Mouse (Mus musculus): Measurements from ENCODE around the gene Gm20388. TPM values are rescaled to one million over a fixed set of nuclear protein-coding genes. Genes with fewer than 3 reads are reported as not detected.

The Gm20388 gene
- total and polyA plus RNA-seq, 3 experiments: 0.02 to 0.05 TPM; not detected in 1

GRCm38 (mm10) chr8:121030496-121031040 lies 1119.9 kb downstream of the Gm20388 start:
- Histone ChIP-seq H3K27me3 (ENCODE audit: insufficient read depth, low read length) (no peaks in the 10 kb centered on the region), H3K4me3 (ENCODE audit: low read depth, low read length) (no peak overlapping the region), H3K9me3 (replicated peaks) (peaks cover 89% of the 10 kb centered on the region), H3K36me3 (replicated peaks) (no peaks in the 10 kb centered on the region), H3K4me1 (ENCODE audit: insufficient read depth, low read depth, low read length) (no peaks in the 10 kb centered on the region)
- DNase-seq (ENCODE audit: low spot score): no peak
- no peak for TF ChIP-seq GATA1 (IDR thresholded peaks at IDR 0.05; ENCODE audit: borderline replicate concordance, low read length)
- TF ChIP-seq POLR2AphosphoS5 (IDR thresholded peaks at IDR 0.05; ENCODE audit: insufficient replicate concordance, low read depth, low read length): no peak
- no peak for TF ChIP-seq TAL1 (conservative IDR thresholded peaks at IDR 0.05; ENCODE audit: low read depth, low read length)
- no peak for TF ChIP-seq CTCF (IDR thresholded peaks at IDR 0.05; ENCODE audit: low read depth, low read length)
- no peak for TF ChIP-seq GATA2 (IDR thresholded peaks at IDR 0.05; ENCODE audit: borderline replicate concordance, low read depth, low read length)
- no peak for ATAC-seq (ENCODE audit: extremely low read depth, insufficient number of reproducible peaks, low FRiP score, poor library complexity, severe bottlenecking)

- H3K4me1 ChIP-seq (ENCODE audit: insufficient read depth, low read depth, low read length): no peaks in the 10 kb centered on the region
- no peaks in the 10 kb centered on the region for H3K36me3 ChIP-seq (replicated peaks)
- TF ChIP-seq GATA2 (IDR thresholded peaks at IDR 0.05; ENCODE audit: borderline replicate concordance, low read depth, low read length) (no peak), TAL1 (conservative IDR thresholded peaks at IDR 0.05; ENCODE audit: low read depth, low read length) (no peak), POLR2AphosphoS5 (IDR thresholded peaks at IDR 0.05; ENCODE audit: insufficient replicate concordance, low read depth, low read length) (no peak), GATA1 (IDR thresholded peaks at IDR 0.05; ENCODE audit: borderline replicate concordance, low read length) (no peak), CTCF (IDR thresholded peaks at IDR 0.05; ENCODE audit: low read depth, low read length) (no peak)
- no peaks in the 10 kb centered on the region for H3K27me3 ChIP-seq (ENCODE audit: insufficient read depth, low read length)
- H3K4me3 ChIP-seq (ENCODE audit: low read depth, low read length): no peak overlapping the region
- peaks cover 88% of the 10 kb centered on the region for H3K9me3 ChIP-seq (replicated peaks)
- ATAC-seq (ENCODE audit: extremely low read depth, insufficient number of reproducible peaks, low FRiP score, poor library complexity, severe bottlenecking) (no peak), DNase-seq (ENCODE audit: low spot score) (no peak)
These were observed 1122.8 kb downstream of the Gm20388 start for GRCm38 (mm10) chr8:121033299-121034013.

- ATAC-seq (ENCODE audit: extremely low read depth, insufficient number of reproducible peaks, low FRiP score, poor library complexity, severe bottlenecking) (no peak), DNase-seq (ENCODE audit: low spot score) (no peak)
- no peak for TF ChIP-seq GATA2 (IDR thresholded peaks at IDR 0.05; ENCODE audit: borderline replicate concordance, low read depth, low read length)
- no peak for TF ChIP-seq POLR2AphosphoS5 (IDR thresholded peaks at IDR 0.05; ENCODE audit: insufficient replicate concordance, low read depth, low read length)
- TF ChIP-seq TAL1 (conservative IDR thresholded peaks at IDR 0.05; ENCODE audit: low read depth, low read length): no peak
- no peak for TF ChIP-seq GATA1 (IDR thresholded peaks at IDR 0.05; ENCODE audit: borderline replicate concordance, low read length)
- TF ChIP-seq CTCF (IDR thresholded peaks at IDR 0.05; ENCODE audit: low read depth, low read length): no peak
- Histone ChIP-seq H3K36me3 (replicated peaks) (no peaks in the 10 kb centered on the region), H3K4me1 (ENCODE audit: insufficient read depth, low read depth, low read length) (no peaks in the 10 kb centered on the region), H3K4me3 (ENCODE audit: low read depth, low read length) (no peak overlapping the region), H3K27me3 (ENCODE audit: insufficient read depth, low read length) (no peaks in the 10 kb centered on the region), H3K9me3 (replicated peaks) (peaks cover 95% of the 10 kb centered on the region)
These were observed 1125.0 kb downstream of the Gm20388 start for GRCm38 (mm10) chr8:121035611-121036010.

GRCm38 (mm10) chr8:121043719-121044440 lies 1133.2 kb downstream of the Gm20388 start:
- Histone ChIP-seq H3K9me3 (replicated peaks) (peaks cover 88% of the 10 kb centered on the region), H3K4me3 (ENCODE audit: low read depth, low read length) (no peak overlapping the region; the same call in 1 of the 2 replicates), H3K4me1 (ENCODE audit: insufficient read depth, low read depth, low read length) (no peaks in the 10 kb centered on the region), H3K36me3 (replicated peaks) (no peaks in the 10 kb centered on the region), H3K27me3 (ENCODE audit: insufficient read depth, low read length) (no peaks in the 10 kb centered on the region)
- TF ChIP-seq TAL1 (conservative IDR thresholded peaks at IDR 0.05; ENCODE audit: low read depth, low read length) (no peak), CTCF (IDR thresholded peaks at IDR 0.05; ENCODE audit: low read depth, low read length) (no peak), GATA2 (IDR thresholded peaks at IDR 0.05; ENCODE audit: borderline replicate concordance, low read depth, low read length) (no peak), POLR2AphosphoS5 (IDR thresholded peaks at IDR 0.05; ENCODE audit: insufficient replicate concordance, low read depth, low read length) (no peak), GATA1 (IDR thresholded peaks at IDR 0.05; ENCODE audit: borderline replicate concordance, low read length) (no peak)
- ATAC-seq (ENCODE audit: extremely low read depth, insufficient number of reproducible peaks, low FRiP score, poor library complexity, severe bottlenecking) (no peak), DNase-seq (ENCODE audit: low spot score) (no peak)

GRCm38 (mm10) chr8:121047441-121047840 lies 1136.8 kb downstream of the Gm20388 start:
- no peak for TF ChIP-seq CTCF (IDR thresholded peaks at IDR 0.05; ENCODE audit: low read depth, low read length)
- no peak for TF ChIP-seq POLR2AphosphoS5 (IDR thresholded peaks at IDR 0.05; ENCODE audit: insufficient replicate concordance, low read depth, low read length)
- no peak for TF ChIP-seq TAL1 (conservative IDR thresholded peaks at IDR 0.05; ENCODE audit: low read depth, low read length)
- TF ChIP-seq GATA1 (IDR thresholded peaks at IDR 0.05; ENCODE audit: borderline replicate concordance, low read length): no peak
- H3K4me1 ChIP-seq (ENCODE audit: insufficient read depth, low read depth, low read length): no peaks in the 10 kb centered on the region
- H3K9me3 ChIP-seq (replicated peaks): peaks cover 78% of the 10 kb centered on the region
- H3K4me3 ChIP-seq (ENCODE audit: low read depth, low read length): no peak overlapping the region; the same call in 1 of the 2 replicates
- DNase-seq (ENCODE audit: low spot score): no peak
- no peaks in the 10 kb centered on the region for H3K27me3 ChIP-seq (ENCODE audit: insufficient read depth, low read length)
- no peaks in the 10 kb centered on the region for H3K36me3 ChIP-seq (replicated peaks)
- no peak for ATAC-seq (ENCODE audit: extremely low read depth, insufficient number of reproducible peaks, low FRiP score, poor library complexity, severe bottlenecking)

- TF ChIP-seq TAL1 (conservative IDR thresholded peaks at IDR 0.05; ENCODE audit: low read depth, low read length) (no peak), POLR2AphosphoS5 (IDR thresholded peaks at IDR 0.05; ENCODE audit: insufficient replicate concordance, low read depth, low read length) (no peak), GATA2 (IDR thresholded peaks at IDR 0.05; ENCODE audit: borderline replicate concordance, low read depth, low read length) (no peak), GATA1 (IDR thresholded peaks at IDR 0.05; ENCODE audit: borderline replicate concordance, low read length) (no peak), CTCF (IDR thresholded peaks at IDR 0.05; ENCODE audit: low read depth, low read length) (no peak)
- Histone ChIP-seq H3K4me1 (ENCODE audit: insufficient read depth, low read depth, low read length) (no peaks in the 10 kb centered on the region), H3K4me3 (ENCODE audit: low read depth, low read length) (no peak overlapping the region), H3K36me3 (replicated peaks) (no peaks in the 10 kb centered on the region), H3K27me3 (ENCODE audit: insufficient read depth, low read length) (no peaks in the 10 kb centered on the region; the same call in 1 of the 2 replicates), H3K9me3 (replicated peaks) (peaks cover 73% of the 10 kb centered on the region)
- no peak for ATAC-seq (ENCODE audit: extremely low read depth, insufficient number of reproducible peaks, low FRiP score, poor library complexity, severe bottlenecking)
- no peak for DNase-seq (ENCODE audit: low spot score)
These were observed 1147.4 kb downstream of the Gm20388 start for GRCm38 (mm10) chr8:121058081-121058480.

Data from G1E (cell line).